Mouse (Mus musculus) small intestine, adult 2 months (tissue): ENCODE data around the gene Kyat1.

Experiments used
- CTCF ChIP-seq: fragments of 200-500 bp; IDR thresholded peaks from 2 replicates; pipeline ENCODE4 v1.5.1; 2012; ENCODE audit warnings: low read depth, mild to moderate bottlenecking, control low read depth, inconsistent platforms, low read length, moderate library complexity, mixed read lengths; ENCODE audit not compliant: insufficient replicate concordance, insufficient read length; ENCODE audit errors: extremely low read depth
- POLR2A ChIP-seq: fragments of 200-500 bp; IDR thresholded peaks from 2 replicates; pipeline ENCODE4 v1.6.1; 2012; ENCODE audit warnings: low read depth, mild to moderate bottlenecking, control low read depth, inconsistent platforms, low read length, moderate library complexity

DNA sequence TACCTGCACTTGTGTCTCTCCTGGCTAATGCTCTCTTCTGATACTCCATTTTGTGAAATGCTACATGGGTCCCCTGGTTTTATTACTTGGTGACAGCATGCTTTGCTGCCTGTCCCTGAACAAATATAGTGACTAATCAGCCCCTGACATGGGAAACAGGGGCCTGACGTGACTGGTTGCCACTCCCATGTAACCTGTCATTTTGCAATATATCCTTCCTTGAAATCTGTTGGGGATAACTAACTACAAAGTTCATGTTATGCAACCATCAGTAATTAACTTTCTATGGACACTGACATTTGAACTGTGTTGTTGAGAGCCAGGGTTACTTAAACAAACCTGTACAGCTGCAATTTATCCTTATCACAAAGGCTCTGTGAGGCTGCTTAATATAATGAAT is 5.7 kb downstream of the Kyat1 start:
- TF ChIP-seq CTCF: no peak
- TF ChIP-seq POLR2A: no peak
